Mouse (Mus musculus): ENCODE measurements at regions not wholly inside any gene's neighbourhood (a gene's known extent, or its start where the extent isn't known, plus 50 kb on each side); places are given as distances from the start of the nearest gene placed in this dataset.

DNA sequence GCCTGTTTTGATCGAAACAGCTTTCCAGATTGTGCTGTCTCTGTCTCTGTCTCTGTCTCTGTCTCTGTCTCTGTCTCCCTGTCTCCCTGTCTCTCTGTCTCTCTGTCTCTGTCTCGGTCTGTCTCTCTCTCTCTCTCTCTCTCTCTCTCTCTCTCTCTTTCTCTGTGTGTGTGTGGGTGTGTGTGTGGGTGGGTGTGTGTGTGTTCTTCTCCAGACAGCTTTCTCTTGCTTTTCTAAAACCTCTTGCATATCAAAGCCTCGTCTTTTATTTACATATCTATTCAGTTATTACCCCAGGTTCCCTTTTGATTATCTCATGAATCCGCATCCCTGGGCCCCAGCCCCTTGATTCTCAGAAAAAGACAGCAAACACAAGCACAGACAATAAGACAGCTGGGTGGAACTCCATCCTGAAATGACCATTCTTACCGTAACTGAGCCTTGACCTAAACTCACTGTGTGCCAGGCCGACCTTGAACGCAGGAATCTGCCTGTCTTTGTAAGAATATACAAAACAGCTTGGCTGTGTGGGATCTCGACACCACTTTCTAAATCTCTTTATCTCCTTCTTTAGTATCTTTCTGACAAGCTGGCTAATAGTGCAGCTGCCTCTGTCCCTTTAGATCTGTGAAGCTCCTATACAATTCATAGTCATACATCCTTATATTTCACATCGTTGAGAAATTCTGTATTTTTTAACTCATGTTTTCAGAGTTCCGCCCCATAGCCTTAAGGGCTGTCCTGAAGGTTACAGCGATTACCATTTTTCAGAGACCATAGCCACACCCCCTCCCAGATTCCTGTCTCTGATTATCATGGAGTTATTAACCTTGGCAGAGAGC, 141.3 kb downstream of the Rnd3 start:
- Histone ChIP-seq H3K4me1 (replicated peaks) (0 out of 2 replicates have a peak, but pooled peaks cover 3% of the 10 kb centered on the region), H3K27ac (no peak overlapping the region), H3K4me3 (no peak overlapping the region), H3K9me3 (no peaks in the 10 kb centered on the region), H3K4me2 (no peak overlapping the region), H3K27me3 (no peaks in the 10 kb centered on the region), H3K36me3 (no peaks in the 10 kb centered on the region), H3K9ac (no peak overlapping the region)
- ATAC-seq (ENCODE audit: low FRiP score), result no peak
- 37% methylated on average over 11 of the region's 11 CpGs for WGBS

DNA sequence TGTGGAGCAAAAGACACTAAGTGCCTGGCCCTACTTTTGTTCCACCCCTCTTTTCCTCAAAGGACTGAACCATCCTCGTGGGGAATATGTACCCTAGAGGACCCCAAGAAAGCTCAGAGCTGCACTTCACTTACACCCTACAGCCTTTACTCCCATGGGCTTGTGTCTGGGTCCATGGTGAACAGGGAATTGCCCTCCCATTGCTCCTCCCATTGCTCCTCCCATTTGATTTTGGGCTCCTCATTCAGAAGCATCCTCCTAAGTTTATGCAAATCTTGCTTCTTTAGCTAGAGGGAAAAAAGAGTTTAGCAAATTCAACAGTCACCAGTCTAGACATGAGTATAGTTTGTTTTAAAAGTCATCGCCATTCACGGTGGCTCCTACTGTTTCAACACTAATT, 142.1 kb downstream of the Rnd3 start:
- Histone ChIP-seq H3K4me3 (no peak overlapping the region), H3K4me2 (no peak overlapping the region), H3K27me3 (no peaks in the 10 kb centered on the region), H3K4me1 (replicated peaks) (0 out of 2 replicates have a peak, but pooled peaks cover 3% of the 10 kb centered on the region), H3K9ac (no peak overlapping the region), H3K9me3 (no peaks in the 10 kb centered on the region), H3K27ac (no peak overlapping the region), H3K36me3 (no peaks in the 10 kb centered on the region)
- 64% methylated on average over 3 of the region's 3 CpGs for WGBS
- no peak for ATAC-seq (ENCODE audit: low FRiP score)

DNA sequence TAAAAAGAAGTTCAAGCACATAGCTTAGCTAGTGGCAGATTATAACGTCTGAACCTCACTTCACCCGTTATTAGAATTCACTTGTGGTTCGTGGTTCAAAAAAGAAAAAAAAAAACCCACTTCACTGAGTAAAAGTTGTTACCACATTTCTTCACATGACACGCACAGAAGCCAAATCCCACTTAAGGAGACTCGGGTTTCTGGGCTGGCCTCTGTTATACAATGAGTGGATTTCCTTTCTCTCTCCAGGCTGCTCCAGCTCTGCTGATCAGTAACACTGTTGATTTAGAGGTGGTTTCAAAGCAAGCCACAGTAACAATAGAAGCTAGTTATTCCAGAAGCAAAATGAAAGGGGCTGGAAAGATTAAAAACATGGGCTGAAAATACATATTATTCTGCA, 147.4 kb downstream of the Rnd3 start:
- H3K9me3 ChIP-seq, result no peaks in the 10 kb centered on the region
- no peak overlapping the region for H3K4me3 ChIP-seq
- WGBS, result 68% methylated on average over 5 of the region's 5 CpGs
- no peaks in the 10 kb centered on the region for H3K27me3 ChIP-seq
- no peak overlapping the region for H3K27ac ChIP-seq
- H3K4me2 ChIP-seq, result no peak overlapping the region
- no peak overlapping the region for H3K9ac ChIP-seq
- no peak for ATAC-seq (ENCODE audit: low FRiP score)
- no peaks in the 10 kb centered on the region for H3K4me1 ChIP-seq (replicated peaks)
- no peaks in the 10 kb centered on the region for H3K36me3 ChIP-seq

DNA sequence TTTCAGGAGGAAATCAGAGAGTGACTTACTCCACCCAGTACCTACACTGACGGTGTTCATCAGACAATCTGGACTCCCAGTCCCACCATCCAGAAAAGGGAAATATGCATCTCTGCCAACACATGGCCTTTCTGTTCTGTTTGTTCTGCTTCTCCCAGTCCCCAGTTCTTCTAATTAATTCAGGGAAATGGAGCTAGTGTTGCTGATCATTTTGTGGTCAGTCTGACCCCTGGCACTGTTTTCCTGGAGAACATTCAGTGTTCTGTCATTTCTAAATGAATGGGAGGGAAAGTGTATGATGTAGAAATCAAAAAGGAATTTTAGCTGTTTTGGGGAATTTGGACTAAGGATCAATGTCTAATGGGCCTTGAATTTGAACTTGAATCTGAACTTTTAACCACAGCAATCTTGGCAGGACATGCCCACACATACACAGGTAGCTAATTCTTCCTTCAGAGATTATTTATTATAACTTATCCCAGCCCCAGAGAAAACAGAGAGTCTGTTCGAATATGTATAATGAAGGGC, 165.0 kb downstream of the Rnd3 start:
- Histone ChIP-seq H3K4me2 (no peak overlapping the region), H3K36me3 (no peaks in the 10 kb centered on the region), H3K4me1 (replicated peaks) (no peaks in the 10 kb centered on the region), H3K4me3 (no peak overlapping the region), H3K9ac (no peak overlapping the region), H3K27ac (no peak overlapping the region), H3K9me3 (no peaks in the 10 kb centered on the region), H3K27me3 (no peaks in the 10 kb centered on the region)
- no peak for ATAC-seq (ENCODE audit: low FRiP score)
- WGBS, result 81% methylated on average over 2 of the region's 2 CpGs

DNA sequence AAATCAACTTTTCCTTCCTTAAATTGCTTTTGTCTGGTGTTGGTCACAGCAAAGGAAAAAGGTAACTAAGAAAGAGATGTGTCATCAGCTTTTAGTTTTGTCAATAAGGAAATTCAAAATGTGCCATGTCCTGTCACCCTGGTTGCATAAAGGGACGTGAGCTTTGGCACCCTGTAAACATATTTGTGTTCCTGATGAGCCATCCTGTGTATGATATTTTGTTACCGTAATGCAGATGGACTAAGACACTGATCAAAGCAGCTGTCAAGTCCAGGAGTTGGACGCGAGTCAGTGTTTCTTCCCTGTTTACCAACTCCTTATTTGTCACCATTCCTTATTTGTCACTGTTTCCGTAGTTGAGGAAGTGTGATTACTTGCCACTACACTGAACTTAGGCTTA, 166.3 kb downstream of the Rnd3 start:
- H3K4me2 ChIP-seq, result no peak overlapping the region
- H3K36me3 ChIP-seq, result no peaks in the 10 kb centered on the region
- WGBS, result 83% methylated on average over 5 of the region's 5 CpGs
- no peaks in the 10 kb centered on the region for H3K4me1 ChIP-seq (replicated peaks)
- H3K9ac ChIP-seq, result no peak overlapping the region
- no peak for ATAC-seq (ENCODE audit: low FRiP score)
- no peak overlapping the region for H3K27ac ChIP-seq
- no peaks in the 10 kb centered on the region for H3K9me3 ChIP-seq
- no peaks in the 10 kb centered on the region for H3K27me3 ChIP-seq
- H3K4me3 ChIP-seq, result no peak overlapping the region

DNA sequence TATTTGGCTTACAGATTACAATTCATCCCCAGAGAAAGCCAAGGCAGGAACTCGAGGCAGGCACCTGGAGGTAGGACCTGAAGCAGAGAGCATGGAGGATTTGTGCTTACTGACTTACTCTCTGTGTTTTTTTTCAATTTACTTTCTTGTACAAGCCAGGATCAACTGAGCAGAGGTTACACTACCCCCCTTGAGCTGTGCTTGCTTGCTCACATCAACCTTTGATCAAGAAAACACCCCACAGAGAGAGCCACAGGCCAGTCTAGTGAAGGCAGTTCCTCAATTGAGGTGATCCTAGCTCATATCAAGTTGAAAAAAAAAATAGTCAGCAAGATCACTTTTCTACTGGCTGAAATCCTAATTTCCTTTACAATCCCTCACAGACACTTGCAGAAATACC, 170.6 kb downstream of the Rnd3 start:
- ATAC-seq (ENCODE audit: low FRiP score), result no peak
- no peak overlapping the region for H3K4me3 ChIP-seq
- H3K4me2 ChIP-seq, result no peak overlapping the region
- no peaks in the 10 kb centered on the region for H3K27me3 ChIP-seq
- no peaks in the 10 kb centered on the region for H3K36me3 ChIP-seq
- H3K9ac ChIP-seq, result no peak overlapping the region
- no peaks in the 10 kb centered on the region for H3K9me3 ChIP-seq
- H3K4me1 ChIP-seq (replicated peaks), result no peaks in the 10 kb centered on the region
- H3K27ac ChIP-seq, result no peak overlapping the region
- WGBS, result 73% methylated on average over 1 of the region's 1 CpGs

DNA sequence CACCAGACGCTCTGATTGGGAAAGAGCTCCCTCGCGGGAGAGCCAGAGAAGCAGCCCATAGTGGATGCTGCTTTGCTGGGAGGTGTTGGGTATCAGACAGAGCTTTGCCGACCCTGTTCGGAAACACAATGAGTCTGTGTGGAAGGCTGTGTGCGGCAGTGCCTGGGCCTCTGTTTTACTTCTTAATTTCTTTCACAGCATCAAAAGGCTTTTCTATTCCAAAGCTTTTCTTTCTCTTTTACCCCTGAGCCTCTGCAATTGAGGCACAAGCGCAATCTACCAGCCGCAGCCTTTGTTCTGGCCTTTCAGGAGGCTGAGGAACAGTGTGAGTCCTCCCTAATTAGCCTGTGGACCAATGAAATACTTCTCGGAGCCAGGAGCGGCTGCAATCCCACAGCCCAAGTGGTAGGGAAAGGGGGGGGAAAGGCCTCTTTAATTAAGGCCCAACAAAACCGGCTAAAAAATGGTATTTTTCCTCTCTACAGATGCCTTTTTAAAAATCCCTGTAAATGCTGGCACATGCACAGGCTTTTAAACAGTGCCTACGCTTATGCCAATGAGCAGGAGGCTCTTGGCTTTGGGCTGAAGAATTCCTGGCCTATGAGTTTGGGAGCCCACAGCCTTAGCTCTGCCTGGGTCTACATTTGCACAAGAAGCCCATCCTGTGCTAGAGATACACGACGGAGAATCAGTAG, 177.6 kb downstream of the Rnd3 start:
- Histone ChIP-seq H3K4me3 (no peak overlapping the region), H3K9ac (peak overlapping the region; percentile 59), H3K36me3 (no peaks in the 10 kb centered on the region), H3K4me1 (replicated peaks) (peaks cover 27% of the 10 kb centered on the region), H3K27me3 (no peaks in the 10 kb centered on the region), H3K27ac (peak overlapping the region; percentile 91), H3K9me3 (no peaks in the 10 kb centered on the region; the same call in 1 of the 2 replicates), H3K4me2 (peak overlapping the region; percentile 38)
- WGBS, result 4% methylated on average over 14 of the region's 14 CpGs
- peak; percentile 94 for ATAC-seq (ENCODE audit: low FRiP score)

DNA sequence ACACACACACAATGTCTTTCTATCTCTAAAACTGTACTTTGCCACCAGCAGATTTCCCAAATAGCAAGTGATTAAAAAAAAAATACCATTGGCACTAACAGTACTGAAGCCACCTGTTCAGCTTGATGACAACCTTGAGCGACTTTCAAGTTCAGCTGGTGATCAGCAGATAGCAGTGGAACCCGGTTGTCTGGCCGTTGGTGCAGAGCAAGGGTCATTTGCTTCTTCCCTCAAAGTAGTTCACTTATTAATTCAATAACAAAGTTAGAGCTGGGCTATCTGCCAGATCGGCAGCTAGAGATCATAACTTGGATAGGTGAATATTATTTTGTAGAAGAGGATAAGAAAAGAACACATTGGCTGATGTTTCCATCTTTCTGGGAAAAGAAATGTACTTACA, 180.5 kb downstream of the Rnd3 start:
- Histone ChIP-seq H3K4me1 (replicated peaks) (peaks cover 31% of the 10 kb centered on the region), H3K9ac (no peak overlapping the region), H3K4me3 (no peak overlapping the region), H3K9me3 (no peaks in the 10 kb centered on the region; the same call in 1 of the 2 replicates), H3K27ac (no peak overlapping the region), H3K4me2 (no peak overlapping the region), H3K27me3 (no peaks in the 10 kb centered on the region), H3K36me3 (no peaks in the 10 kb centered on the region)
- no peak for ATAC-seq (ENCODE audit: low FRiP score)
- WGBS, result 78% methylated on average over 4 of the region's 4 CpGs

DNA sequence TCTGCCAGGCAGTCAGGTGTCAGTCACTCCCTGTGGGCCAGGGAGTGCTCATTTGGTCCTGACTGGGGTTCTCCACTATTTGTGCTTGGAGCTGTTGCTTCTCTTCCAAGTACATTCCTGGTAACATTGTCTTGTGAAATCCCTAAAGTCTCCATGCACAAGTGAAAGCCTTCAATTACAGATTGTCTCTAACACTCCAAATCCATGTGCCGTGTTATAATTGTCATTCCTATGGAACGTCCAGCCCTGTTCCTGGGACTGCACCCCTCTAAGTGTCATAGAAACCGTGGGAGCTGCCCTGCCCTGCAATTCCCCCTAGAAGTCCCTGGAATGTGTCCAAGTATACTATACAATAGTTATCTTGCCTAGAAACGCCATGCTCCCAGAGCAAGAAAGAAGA, 181.1 kb downstream of the Rnd3 start:
- Histone ChIP-seq H3K27me3 (no peaks in the 10 kb centered on the region), H3K4me3 (no peak overlapping the region), H3K9me3 (no peaks in the 10 kb centered on the region; the same call in 1 of the 2 replicates), H3K9ac (no peak overlapping the region), H3K4me2 (no peak overlapping the region), H3K4me1 (replicated peaks) (peaks cover 31% of the 10 kb centered on the region), H3K27ac (peak overlapping the region; percentile 65), H3K36me3 (no peaks in the 10 kb centered on the region)
- WGBS, result 31% methylated on average over 4 of the region's 4 CpGs
- ATAC-seq (ENCODE audit: low FRiP score), result no peak

DNA sequence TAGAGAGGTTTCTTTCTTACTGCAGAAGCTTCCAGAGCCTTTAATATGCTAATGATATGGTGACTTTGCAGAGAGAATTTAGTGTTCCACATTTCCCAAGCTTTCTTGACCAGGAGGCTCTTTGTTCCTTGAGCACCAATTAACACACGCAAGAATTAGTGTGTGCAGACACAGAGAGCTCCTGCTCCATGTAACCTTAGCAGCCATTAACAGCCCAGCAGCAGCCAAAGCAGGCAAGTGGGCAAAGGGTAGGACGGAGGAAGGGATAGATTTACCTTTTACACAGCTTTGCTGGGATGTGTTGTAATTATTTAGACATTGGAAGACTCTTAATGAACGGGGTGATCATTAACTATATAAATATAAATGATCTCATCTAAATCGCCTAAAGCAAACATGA, 181.8 kb downstream of the Rnd3 start:
- Histone ChIP-seq H3K9me3 (no peaks in the 10 kb centered on the region; the same call in 1 of the 2 replicates), H3K9ac (no peak overlapping the region), H3K4me1 (replicated peaks) (peaks cover 31% of the 10 kb centered on the region), H3K27ac (no peak overlapping the region), H3K27me3 (no peaks in the 10 kb centered on the region), H3K36me3 (no peaks in the 10 kb centered on the region), H3K4me2 (no peak overlapping the region), H3K4me3 (no peak overlapping the region)
- WGBS, result 58% methylated on average over 4 of the region's 4 CpGs
- no peak for ATAC-seq (ENCODE audit: low FRiP score)

DNA sequence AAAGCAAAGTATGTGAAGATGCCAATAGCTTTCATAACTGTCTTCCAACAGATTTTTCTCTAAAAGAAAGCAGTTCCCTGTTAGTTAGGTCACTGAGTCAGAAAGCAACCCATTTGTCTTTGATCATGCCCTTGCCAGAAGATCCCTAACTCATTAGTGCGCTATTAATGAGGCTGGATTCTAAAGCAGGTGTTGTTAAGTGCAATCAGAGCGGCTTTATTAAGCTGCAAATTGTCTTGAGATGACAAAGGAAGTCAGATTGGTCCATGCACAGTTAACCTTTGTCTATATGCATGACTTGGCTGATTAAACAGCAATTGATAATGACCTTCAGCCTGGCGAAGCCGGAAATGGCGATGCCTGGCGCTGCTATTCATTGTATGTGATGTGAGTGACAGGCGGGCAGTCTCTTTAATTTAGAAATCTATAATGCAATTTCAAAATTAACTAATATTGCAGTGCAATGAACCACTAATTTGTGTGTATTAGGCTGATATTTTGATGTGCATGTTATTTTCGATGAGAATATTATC, 183.4 kb downstream of the Rnd3 start:
- H3K4me2 ChIP-seq, result no peak overlapping the region
- peaks cover 17% of the 10 kb centered on the region for H3K4me1 ChIP-seq (replicated peaks)
- no peak overlapping the region for H3K27ac ChIP-seq
- no peaks in the 10 kb centered on the region for H3K27me3 ChIP-seq
- ATAC-seq (ENCODE audit: low FRiP score), result no peak
- WGBS, result 38% methylated on average over 8 of the region's 8 CpGs
- H3K9me3 ChIP-seq, result no peaks in the 10 kb centered on the region; the same call in 1 of the 2 replicates
- H3K4me3 ChIP-seq, result no peak overlapping the region
- H3K9ac ChIP-seq, result no peak overlapping the region
- H3K36me3 ChIP-seq, result no peaks in the 10 kb centered on the region

DNA sequence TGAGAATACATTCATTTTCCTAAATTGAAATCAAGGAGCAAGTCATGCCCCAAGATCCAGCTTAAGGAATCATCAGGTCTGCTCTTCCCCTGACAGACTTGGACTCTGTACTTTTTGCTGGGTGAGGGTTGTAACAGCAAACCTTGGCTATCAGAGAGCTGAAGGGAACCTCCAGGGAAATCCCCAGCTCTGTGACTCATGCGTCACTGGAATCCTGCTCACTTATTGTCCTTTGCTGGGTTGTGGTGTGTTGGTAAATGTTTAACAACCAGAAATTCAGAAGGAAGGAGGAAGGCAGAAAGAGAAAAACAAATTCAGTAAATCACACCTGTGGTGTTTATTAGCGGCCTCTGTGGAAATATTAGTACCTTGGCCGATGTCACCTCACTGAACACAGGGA, 184.8 kb downstream of the Rnd3 start:
- Histone ChIP-seq H3K9ac (no peak overlapping the region), H3K4me3 (no peak overlapping the region), H3K27me3 (no peaks in the 10 kb centered on the region), H3K4me1 (replicated peaks) (peaks cover 12% of the 10 kb centered on the region), H3K4me2 (no peak overlapping the region), H3K27ac (no peak overlapping the region), H3K36me3 (no peaks in the 10 kb centered on the region), H3K9me3 (no peaks in the 10 kb centered on the region)
- WGBS, result 85% methylated on average over 3 of the region's 3 CpGs
- no peak for ATAC-seq (ENCODE audit: low FRiP score)

All from hindbrain, embryonic 13.5 days (tissue).